Mouse (Mus musculus): ENCODE results near the gene Nlrc5.

GRCm38 (mm10) chr8:94549482-94549881, 115.3 kb downstream of the Nlrc5 start:
- TF ChIP-seq POLR2A (IDR thresholded peaks at IDR 0.05; ENCODE audit: borderline replicate concordance, extremely low read depth, low read depth, low read length) (no peak), CTCF (IDR thresholded peaks at IDR 0.05; ENCODE audit: insufficient read depth, low read length) (no peak)
